Mouse (Mus musculus) brown adipose tissue, adult 24 weeks (tissue): ENCODE measurements around the gene Slc30a2. TPM values are rescaled to one million over a fixed set of nuclear protein-coding genes. Genes with fewer than 3 reads are reported as not detected.
"Not testable (repeated sequence)": the region's sequence is repeated elsewhere in the genome, so short reads cannot be mapped to it uniquely, and the experiment has no call there.

Experiments
- H3K27ac ChIP-seq: fragments of 200-500 bp; replicated peaks from 2 replicates; pipeline ENCODE4 v1.5.1; 2012; ENCODE audit warnings: low read depth, mild to moderate bottlenecking, low read length
- H3K4me1 ChIP-seq: fragments of 200-500 bp; 2 replicates; pipeline ENCODE4 v1.6.1; 2012; ENCODE audit warnings: low read length, mixed read lengths; ENCODE audit not compliant: control insufficient read depth, insufficient read depth, insufficient read length
- H3K4me3 ChIP-seq: fragments of 200-500 bp; 2 replicates; pipeline ENCODE4 v1.5.1; 2012; ENCODE audit warnings: low read depth, mild to moderate bottlenecking, low read length, moderate library complexity; ENCODE audit not compliant: insufficient read depth
- polyA plus RNA-seq: library from polyadenylated mRNA; stranded (reverse); fragments of >200 nt; gene quantifications from 2 replicates; pipeline ENCODE4 v1.2.4, GENCODE M21; 2012; ENCODE audit not compliant: missing spikeins, insufficient read depth, insufficient read length

The Slc30a2 gene
- polyA plus RNA-seq: not detected in 2 replicates

- H3K4me3 ChIP-seq: peak within 1 kb of the TSS; percentile 10; the same call in 1 of the 2 replicates
- no peaks in the 10 kb centered on the region; the same call in 1 of the 2 replicates for H3K4me1 ChIP-seq
- H3K27ac ChIP-seq: no peak within 1 kb of the TSS
These were observed at the start of gene Slc30a2 for GRCm38 (mm10) chr4:134343071-134344031. Gene Slc30a2 (plus strand): TSS chr4:134343181.

DNA sequence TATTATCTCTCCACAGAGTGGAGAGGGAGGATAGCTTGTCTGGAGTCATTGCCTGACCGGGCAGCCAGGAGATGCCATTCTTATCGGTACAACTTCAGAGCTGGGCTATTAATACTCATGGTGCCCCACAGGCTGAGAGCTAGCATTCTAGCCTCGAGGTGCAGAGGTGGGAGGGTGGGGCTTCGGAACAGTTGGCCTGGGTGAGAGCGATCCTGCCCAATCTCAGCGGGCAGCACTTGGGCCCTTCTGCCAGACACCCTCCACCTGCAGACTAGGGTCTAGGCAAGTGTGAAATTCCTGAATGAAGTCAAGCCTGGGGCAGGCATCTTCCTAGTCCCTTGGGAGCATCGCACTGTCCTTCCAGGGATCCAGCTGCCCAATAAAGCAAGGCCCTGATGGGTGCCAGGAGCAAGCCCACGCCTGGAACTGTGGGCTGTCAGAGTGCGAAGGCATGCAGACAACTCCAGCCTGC, 49.3 kb upstream of the Slc30a2 start:
- Histone ChIP-seq H3K27ac (no peak overlapping the region), H3K4me3 (no peak overlapping the region), H3K4me1 (no peaks in the 10 kb centered on the region)

GRCm38 (mm10) chr4:134296096-134296495, 46.9 kb upstream of the Slc30a2 start:
- not testable (repeated sequence) for H3K4me3 ChIP-seq, H3K4me1 ChIP-seq, H3K27ac ChIP-seq

DNA sequence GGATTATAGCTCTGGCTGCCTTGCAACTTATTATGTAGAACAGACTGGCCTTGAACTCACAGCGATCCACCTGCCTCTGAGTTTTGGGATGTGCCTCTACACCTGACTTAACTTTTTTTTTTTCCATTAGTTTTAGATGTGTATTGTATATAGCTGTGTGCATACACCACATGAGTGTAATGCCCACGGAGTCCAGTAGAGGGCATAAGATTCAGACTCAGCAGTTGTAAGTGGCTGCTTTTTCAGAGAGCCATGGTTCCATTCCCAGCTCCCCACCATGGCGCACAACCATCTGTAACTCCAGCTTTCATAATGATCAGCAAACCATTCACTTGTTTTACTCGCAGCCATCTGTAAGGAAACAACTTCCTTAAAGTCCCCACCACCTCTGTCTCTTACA, 46.5 kb upstream of the Slc30a2 start:
- Histone ChIP-seq H3K27ac (no peak overlapping the region), H3K4me1 (no peaks in the 10 kb centered on the region), H3K4me3 (no peak overlapping the region)

DNA sequence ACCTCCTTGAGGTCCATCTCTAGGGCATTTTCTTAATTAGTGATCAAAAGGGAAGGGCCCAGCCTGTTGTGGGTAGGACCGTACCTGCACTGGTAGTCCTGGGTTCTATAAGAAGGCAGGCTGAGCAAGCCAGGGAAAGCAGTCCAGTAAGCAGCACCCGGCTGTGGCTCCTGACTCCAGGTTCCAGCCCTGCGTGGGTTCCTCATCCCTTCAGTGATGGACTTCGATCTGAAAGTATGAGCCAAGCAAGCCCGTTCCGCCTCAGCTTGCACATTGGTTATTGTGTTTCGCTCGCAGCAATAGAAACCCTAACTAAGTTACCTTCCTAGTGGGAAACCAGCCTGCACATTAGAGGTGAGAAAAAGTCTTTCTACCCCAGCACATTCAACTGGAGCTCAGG, 45.6 kb upstream of the Slc30a2 start:
- no peak overlapping the region for H3K27ac ChIP-seq
- H3K4me1 ChIP-seq: no peaks in the 10 kb centered on the region
- H3K4me3 ChIP-seq: no peak overlapping the region

GRCm38 (mm10) chr4:134298626-134299497, 44.1 kb upstream of the Slc30a2 start:
- no peak overlapping the region for H3K27ac ChIP-seq
- no peak overlapping the region for H3K4me3 ChIP-seq
- H3K4me1 ChIP-seq: no peaks in the 10 kb centered on the region

- Histone ChIP-seq H3K4me3 (no peak overlapping the region), H3K27ac (no peak overlapping the region), H3K4me1 (no peaks in the 10 kb centered on the region)
These were observed 43.5 kb upstream of the Slc30a2 start for GRCm38 (mm10) chr4:134299498-134299810.

- Histone ChIP-seq H3K27ac (no peak overlapping the region), H3K4me1 (no peaks in the 10 kb centered on the region), H3K4me3 (no peak overlapping the region)
These were observed 42.7 kb upstream of the Slc30a2 start for GRCm38 (mm10) chr4:134300316-134300715.

DNA sequence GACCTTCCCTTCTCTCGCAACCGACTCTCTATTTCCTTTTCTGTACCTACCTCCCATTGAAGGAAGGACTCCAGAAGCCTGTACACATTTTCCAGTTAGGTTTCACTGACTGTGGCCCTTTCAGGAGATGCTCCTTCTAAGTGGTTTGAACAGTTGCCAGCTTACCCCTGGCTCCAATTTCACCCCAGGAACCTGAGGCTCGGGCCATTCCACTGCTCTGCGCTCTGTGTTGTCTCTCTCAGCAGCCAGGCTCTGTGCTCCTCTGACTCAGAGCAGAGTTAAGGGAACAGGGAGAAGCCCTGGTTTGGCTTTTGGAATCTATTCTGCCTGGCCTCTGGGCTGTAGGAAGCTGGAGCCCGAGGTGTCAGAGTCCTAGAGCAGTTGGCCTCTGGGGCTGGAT, 40.9 kb upstream of the Slc30a2 start:
- Histone ChIP-seq H3K4me1 (no peaks in the 10 kb centered on the region), H3K4me3 (no peak overlapping the region), H3K27ac (no peak overlapping the region)

DNA sequence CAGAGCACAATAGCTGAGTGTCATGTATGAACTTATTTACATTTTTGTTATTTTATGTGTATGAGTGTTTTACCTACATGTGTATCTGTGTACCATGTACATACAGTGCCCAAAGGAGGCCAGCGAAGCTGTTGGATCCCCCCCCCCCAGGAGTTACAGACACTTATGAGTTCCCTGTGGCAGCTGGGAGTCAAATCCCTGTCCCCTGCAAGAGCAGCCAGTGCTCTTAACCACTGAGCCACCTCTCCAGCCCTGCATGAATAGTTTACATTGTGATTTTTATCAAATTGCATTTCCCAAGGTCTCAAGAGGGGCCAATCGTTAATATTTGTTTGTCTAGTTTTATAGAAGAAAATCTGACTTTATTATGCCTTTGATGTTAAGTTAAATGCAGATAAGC, 36.0 kb upstream of the Slc30a2 start:
- H3K27ac ChIP-seq: no peak overlapping the region
- H3K4me1 ChIP-seq: peaks cover 2% of the 10 kb centered on the region
- H3K4me3 ChIP-seq: no peak overlapping the region

- Histone ChIP-seq H3K4me1 (peaks cover 2% of the 10 kb centered on the region), H3K27ac (no peak overlapping the region), H3K4me3 (no peak overlapping the region)
These were observed 35.5 kb upstream of the Slc30a2 start for GRCm38 (mm10) chr4:134307367-134308072.

DNA sequence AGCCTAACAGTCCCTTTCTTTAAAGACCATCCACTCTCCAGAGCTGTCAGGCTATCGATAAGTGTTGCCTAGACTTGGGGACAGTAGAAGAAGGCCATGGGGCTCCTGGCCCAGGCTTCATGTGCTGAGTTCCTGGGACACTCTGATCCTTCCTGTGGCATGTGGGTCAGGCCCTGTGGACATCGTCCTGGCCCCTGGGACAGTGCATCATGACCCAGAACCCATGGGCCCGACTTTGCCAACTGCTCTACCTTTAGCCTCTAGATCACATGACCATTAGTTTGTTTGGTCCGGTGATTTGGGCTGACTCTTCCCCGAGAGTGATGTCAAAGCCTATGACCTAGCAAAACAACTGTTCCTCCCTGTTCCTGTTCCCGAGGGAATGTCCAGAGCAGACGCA, 32.9 kb upstream of the Slc30a2 start:
- Histone ChIP-seq H3K4me1 (peaks cover 2% of the 10 kb centered on the region), H3K4me3 (no peak overlapping the region), H3K27ac (no peak overlapping the region)

DNA sequence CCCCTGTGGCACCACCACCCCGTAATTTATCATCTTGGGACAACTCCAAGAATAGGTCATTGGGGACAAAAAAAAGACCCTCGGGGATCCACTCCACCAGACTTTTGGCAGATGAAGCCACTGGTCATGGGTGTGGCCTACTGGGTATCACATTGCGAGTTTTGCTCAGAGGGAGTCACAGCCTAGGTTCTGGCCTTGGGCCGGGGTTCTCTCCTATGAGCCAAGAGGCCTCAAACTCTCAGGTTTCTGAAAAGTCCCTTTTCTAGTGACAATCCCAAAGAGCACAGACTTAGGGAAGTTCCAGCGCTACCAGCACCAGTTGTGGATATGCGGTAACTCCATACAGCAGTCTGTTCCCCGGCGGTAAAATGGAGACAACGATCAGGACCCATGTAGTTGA, 32.3 kb upstream of the Slc30a2 start:
- no peak overlapping the region for H3K4me3 ChIP-seq
- no peak overlapping the region for H3K27ac ChIP-seq
- peaks cover 2% of the 10 kb centered on the region for H3K4me1 ChIP-seq

GRCm38 (mm10) chr4:134311784-134312183, 31.2 kb upstream of the Slc30a2 start:
- Histone ChIP-seq H3K4me1 (peaks cover 2% of the 10 kb centered on the region), H3K27ac (no peak overlapping the region), H3K4me3 (no peak overlapping the region)

DNA sequence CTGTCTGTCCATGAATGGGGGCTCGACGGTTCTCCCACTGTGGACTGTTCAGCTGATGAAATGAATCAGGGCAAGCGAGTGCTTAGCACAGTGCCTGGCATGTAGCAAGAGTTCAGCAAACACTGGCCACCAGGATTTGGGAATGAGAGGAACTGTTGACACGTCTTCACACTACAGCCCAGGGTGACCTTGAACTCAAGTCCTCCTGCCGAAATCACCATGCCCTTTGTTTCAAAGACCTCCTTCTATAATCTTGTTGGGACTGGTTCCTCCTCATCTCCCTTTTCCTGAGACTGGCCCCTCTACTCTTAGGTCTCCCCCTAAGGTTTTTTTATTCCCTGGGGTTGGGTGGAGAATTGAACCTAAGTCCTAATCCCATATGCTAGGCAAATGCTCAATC, 30.6 kb upstream of the Slc30a2 start:
- Histone ChIP-seq H3K4me1 (no peaks in the 10 kb centered on the region), H3K4me3 (no peak overlapping the region), H3K27ac (no peak overlapping the region)
